Mouse (Mus musculus): ENCODE results near the gene Flot1.

Gene Flot1

GRCm38 (mm10) chr17:35810900-35811648 lies 12.0 kb upstream of the Flot1 start:
- DNase-seq (ENCODE audit: extremely low read depth, low read depth) = no peak

DNA sequence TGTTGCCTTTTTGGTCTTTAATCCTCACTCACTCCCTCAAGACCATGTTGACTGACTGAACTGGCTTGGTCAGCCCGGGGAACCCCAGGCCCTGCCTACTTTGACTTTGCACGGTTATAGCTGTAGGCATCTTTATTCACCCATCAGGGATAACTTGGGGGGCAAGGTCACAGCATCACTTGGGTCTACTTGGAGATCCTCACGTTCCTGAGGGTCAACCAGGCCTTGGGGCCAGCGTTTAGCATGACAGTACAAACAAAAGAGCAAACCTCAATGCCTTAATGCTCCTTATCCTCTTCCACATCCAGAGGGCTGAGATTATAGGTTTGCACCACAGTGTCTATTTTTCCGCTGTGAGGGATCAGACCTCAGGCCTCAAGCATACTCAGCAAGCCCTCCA lies 10.7 kb upstream of the Flot1 start:
- no peak for DNase-seq (ENCODE audit: extremely low read depth, low read depth)

DNA sequence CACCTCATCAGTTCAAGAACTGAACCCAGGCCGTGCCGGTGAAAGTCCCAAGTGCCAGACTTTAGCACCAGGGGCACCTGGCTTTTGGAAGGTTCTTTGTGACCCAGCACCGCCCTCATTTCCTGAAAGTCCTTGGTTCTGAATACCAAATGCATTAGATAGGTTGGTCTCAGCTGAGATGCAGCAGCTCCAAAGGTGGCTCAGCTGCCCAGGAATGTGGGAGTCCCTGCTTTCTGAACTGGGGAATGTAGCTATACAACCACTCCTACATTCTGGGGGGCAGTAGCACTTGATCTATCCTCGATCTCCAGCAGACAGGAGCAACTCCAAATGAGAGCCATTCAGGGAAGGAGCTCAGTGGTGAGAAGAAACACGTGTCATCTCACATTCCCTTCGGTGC lies 10.3 kb upstream of the Flot1 start:
- no peak for DNase-seq (ENCODE audit: extremely low read depth, low read depth)

- DNase-seq (ENCODE audit: extremely low read depth, low read depth) = no peak
Measured at GRCm38 (mm10) chr17:35813245-35813647, 9.8 kb upstream of the Flot1 start.

DNA sequence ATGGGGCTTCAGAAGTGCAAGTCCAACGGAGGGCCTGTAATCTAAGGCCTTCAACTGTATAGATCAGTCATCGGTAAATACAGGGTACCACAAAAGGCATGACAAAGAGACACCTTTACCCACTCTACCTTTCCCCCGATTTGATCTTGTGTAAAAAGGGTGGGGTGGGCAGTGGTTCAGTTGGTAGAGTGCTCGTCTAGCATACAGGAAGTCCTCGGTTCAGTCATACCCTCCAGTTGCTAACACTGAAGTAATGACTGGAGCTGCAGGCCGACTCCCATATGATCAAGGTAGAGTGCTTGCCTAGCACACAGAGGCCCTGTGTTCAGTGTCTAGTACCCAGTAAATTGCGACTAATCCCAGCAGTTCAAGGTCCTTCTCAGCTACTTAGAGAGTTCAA lies 9.4 kb upstream of the Flot1 start:
- no peak for DNase-seq (ENCODE audit: extremely low read depth, low read depth)

DNA sequence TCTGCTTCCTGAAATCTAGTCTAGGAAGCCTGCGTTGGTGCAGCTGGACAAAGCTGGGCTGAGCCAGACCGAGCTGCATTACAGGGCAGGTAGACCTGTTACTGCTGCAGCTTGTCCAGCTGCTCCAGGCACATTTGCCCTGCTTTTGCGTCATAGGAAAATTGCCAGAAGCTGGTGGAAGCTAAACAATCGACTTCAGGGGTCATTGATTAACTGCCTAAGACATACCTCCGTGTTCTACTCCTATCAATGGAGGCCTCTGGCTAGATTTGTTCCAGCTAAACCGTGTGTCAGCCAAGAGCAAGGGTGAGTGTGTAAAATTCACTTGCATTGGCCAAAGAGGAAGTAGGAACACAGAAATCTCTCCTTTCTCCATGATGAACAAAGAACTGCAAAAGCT lies 8.4 kb upstream of the Flot1 start:
- no peak for DNase-seq (ENCODE audit: extremely low read depth, low read depth)

DNA sequence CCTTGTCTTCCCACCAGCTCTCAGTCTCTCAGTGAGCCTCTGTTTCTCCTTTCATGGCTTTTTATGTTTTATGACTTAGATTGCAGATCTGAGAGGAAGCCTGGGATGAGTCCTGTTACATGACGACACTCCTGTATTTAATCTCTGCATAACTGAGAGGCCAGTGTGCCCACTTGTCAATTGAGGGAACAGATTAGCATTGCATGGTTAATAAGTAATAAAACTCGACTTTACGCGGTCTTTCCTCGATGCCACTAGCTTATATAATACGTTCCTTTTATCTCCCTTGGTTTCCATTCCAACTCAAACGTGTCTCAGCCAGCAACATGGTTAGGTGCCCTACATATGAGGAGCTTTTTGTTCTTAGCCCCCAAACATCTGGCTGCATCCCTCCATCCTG lies 7.2 kb upstream of the Flot1 start:
- no peak for DNase-seq (ENCODE audit: extremely low read depth, low read depth)

GRCm38 (mm10) chr17:35816686-35817085 lies 6.3 kb upstream of the Flot1 start:
- no peak for DNase-seq (ENCODE audit: extremely low read depth, low read depth)

DNA sequence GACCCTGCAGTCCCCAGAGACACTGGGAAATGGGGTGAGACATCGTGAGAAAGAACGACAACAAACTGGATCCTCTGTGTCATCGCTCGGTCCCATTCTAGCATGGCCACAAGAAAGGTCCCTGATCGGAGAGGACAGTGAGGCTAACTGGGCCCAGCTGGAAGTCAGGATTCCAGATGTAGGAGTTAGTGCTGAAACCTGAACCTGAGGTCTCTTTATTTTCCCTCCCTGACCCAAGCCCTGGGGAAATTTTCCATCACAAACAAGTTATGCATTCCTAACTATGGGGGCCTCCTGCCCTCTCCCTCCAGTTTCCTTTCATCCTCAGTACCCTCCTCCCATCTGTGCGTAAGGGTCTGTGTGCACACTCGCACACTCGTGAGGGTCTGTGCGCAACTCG lies 5.8 kb upstream of the Flot1 start:
- DNase-seq (ENCODE audit: extremely low read depth, low read depth) = no peak

GRCm38 (mm10) chr17:35820111-35820510 lies 2.9 kb upstream of the Flot1 start:
- no peak for DNase-seq (ENCODE audit: extremely low read depth, low read depth)

DNA sequence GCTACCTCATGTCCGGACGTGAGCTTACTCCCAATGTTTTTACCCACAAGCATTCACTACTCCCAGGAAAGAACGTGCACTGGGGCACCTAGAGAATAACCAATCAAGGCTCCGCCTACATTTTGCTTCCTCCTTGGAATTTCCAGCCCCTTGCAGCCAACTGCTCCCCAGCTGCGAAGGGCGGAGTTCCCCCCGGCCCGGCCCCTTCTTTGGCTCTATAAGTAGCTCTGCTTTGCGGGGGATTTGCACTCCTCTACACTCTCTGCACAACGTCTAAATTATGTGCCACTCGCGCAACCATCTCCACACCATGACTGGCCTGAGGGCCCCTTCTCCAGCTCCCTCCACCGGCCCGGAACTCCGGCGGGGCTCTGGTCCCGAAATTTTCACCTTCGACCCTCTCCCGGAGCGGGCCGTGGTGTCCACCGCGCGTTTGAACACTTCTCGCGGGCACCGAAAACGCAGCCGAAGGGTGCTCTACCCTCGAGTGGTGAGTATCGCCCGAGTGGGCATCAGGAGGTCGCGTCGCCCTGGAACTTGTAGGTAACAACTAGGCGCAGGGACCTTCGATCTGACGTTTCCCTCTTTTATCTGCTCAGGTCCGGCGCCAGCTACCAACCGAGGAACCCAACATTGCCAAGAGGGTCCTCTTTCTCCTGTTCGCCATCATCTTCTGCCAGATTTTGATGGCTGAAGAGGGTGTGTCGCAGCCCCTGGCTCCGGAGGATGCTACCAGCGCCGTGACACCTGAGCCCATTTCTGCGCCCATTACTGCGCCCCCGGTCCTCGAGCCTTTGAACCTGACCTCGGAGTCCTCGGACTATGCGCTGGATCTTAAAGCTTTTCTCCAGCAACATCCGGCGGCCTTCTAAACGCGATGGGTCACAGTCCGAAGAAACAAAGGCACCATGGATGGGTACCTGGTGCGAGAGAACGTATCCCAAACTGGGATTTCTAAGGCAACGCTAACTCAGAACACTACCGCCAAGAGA lies 1.3 kb upstream of the Flot1 start, which contains the start of gene Ier3:
Gene Ier3 (plus strand): TSS at position 246 of the 992 bp plus-strand sequence.
- no peak for DNase-seq (ENCODE audit: extremely low read depth, low read depth)

GRCm38 (mm10) chr17:35822564-35822963 lies 466 bp upstream of the Flot1 start:
- no peak for DNase-seq (ENCODE audit: extremely low read depth, low read depth)

GRCm38 (mm10) chr17:35824402-35824801 lies 1.4 kb downstream of the Flot1 start:
- no peak for DNase-seq (ENCODE audit: extremely low read depth, low read depth)

- no peak for DNase-seq (ENCODE audit: extremely low read depth, low read depth)
Measured at GRCm38 (mm10) chr17:35825109-35825850, 2.2 kb downstream of the Flot1 start.

GRCm38 (mm10) chr17:35829737-35830136 lies 6.7 kb downstream of the Flot1 start:
- DNase-seq (ENCODE audit: extremely low read depth, low read depth) = no peak

DNA sequence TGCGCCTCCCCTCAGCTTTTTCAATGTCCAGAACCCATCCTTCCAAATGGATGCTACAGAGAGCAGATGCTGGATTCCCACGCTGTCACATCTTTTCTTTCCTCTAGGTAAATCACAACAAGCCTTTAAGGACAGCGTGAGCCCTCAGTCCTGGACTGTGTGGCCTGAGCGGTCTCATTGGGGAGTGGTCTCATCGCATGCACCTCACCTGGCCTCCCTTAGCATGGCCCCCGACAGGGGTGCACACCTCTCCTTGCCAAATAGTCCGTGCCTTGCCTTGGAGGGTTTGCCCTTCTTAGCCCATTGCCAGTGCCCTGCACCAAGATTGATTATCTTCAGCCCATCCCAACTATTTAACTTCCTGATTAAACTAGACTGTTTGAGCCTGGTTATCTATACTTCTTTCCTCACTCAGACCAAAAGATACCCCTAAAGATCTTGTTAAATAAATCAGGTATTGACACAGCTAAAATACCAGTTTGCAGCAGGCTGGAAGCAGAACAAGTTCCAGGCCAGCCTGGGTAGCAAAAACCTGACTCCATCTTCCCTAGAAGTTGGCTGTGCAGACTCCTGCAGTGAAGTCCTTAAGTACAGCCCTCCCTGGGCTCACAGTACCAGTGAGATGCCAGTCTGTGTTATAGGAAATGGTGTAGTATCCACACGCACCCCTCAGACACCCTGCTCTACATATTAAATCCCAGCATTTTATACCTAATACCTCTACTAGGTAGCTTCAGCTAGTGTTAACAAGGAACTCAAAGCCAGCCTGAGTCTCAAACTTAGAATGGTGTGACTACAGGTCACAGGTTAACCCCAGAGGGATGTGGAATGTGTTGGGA lies 9.6 kb downstream of the Flot1 start:
- DNase-seq (ENCODE audit: extremely low read depth, low read depth) = no peak

DNA sequence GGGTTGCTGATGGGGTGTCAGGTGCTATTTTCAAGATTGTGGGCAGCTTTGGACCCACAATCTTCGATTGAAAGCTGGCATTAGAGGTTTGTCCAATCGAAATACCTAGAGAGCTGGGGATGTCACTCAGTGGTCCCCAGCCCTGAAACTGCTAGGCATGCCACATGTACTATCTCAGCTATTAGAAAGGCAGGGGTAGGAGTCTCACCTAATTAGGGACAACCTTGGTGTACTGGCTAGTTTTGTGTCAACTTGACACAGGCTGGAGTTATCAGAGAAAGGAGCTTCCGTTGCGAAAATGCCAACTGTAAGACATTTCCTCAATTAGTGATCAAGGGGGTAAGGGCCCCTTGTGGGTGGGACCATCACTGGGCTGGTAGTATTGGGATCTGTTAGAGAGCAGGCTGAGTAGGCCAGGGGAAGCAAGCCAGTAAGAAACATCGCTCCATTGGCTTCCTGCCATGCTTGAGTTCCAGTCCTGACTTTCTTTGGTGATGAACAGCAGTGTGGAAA lies 10.3 kb downstream of the Flot1 start:
- no peak for DNase-seq (ENCODE audit: extremely low read depth, low read depth)

DNA sequence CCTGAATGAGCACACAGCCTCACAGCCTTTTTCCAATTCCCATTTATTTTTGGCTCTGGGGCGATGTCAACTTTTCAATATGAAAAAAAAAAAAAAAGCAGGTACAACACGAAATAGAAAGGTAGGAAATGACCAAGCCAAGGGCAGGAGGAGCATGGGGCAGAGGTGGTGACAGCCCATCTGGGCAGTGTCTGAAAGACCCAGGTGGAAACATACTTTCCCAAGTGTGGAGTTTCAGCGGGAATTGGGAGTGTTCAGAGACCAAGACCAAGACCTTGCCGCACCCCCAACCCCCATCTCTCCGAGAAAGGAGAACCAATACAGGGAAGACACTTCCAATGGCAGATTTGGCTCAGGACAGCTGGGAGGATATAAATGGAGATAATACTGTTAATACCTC lies 10.9 kb downstream of the Flot1 start:
- DNase-seq (ENCODE audit: extremely low read depth, low read depth) = no peak

GRCm38 (mm10) chr17:35834696-35835422 lies 11.8 kb downstream of the Flot1 start:
- no peak for DNase-seq (ENCODE audit: extremely low read depth, low read depth)
